Comparison of ENCODE assay signal across 12 mouse cellular contexts in the genomic region with DNA sequence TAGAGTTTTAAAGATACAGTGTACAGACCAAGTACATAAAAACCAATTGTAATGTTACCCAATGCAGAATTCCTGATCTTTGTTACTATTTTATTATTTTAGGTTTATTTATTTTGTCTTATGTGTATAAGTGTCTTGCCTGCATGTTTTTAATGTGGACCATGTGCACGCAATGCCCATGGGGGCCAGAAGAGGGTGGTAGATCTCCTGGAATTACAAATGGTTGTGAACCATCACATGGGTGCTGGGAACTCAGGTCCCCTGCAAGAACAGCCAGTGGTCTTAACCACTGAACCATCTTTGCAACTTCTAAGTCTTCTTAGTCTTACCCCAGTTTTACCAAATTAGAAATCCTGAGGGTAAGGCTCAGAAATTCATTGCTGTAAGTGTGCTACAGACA. TPM values are rescaled to one million over a fixed set of nuclear protein-coding genes. Genes with fewer than 3 reads are reported as not detected.
DNase-seq lines count a peak whose midpoint lies in the region; ATAC-seq and TF ChIP-seq lines count a peak whose summit lies in the region.
"Had no signal": no experiment of that assay in that cellular context is flagged by ENCODE, and none has a peak within 500 bp of the region (broad histone marks: within the 10 kb centered on the region; RNA-seq: fewer than 3 reads in every experiment).

No protein-coding gene starts in this region.

- no peak overlapping the region for H3K4me2 ChIP-seq in midbrain, postnatal 0 days (ENCODE audit: low read depth, low read length, poor library complexity, severe bottlenecking)
- no peak overlapping the region for H3K4me2 ChIP-seq in midbrain, embryonic 13.5 days (replicated peaks)
- H3K4me2 ChIP-seq: heart, embryonic 11.5 days had no signal

- no peak overlapping the region for H3K27ac ChIP-seq in gastrocnemius, adult 2 months
- no peak overlapping the region for H3K27ac ChIP-seq in midbrain, postnatal 0 days (ENCODE audit: low read depth, low read length)
- H3K27ac ChIP-seq in midbrain, embryonic 13.5 days: no peak overlapping the region
- H3K27ac ChIP-seq in small intestine, adult 2 months (ENCODE audit: insufficient read depth, low read depth, low read length): no peak overlapping the region

- H3K9ac ChIP-seq in midbrain, postnatal 0 days (replicated peaks; ENCODE audit: low read length, poor library complexity, severe bottlenecking): no peak overlapping the region
- no peak overlapping the region for H3K9ac ChIP-seq in midbrain, embryonic 13.5 days (replicated peaks)

- H3K36me3 ChIP-seq in midbrain, postnatal 0 days (ENCODE audit: insufficient read depth, low read length): peaks cover 3% of the 10 kb centered on the region
- peaks cover 6% of the 10 kb centered on the region; the same call in 1 of the 2 replicates for H3K36me3 ChIP-seq in midbrain, embryonic 13.5 days
- H3K36me3 ChIP-seq in small intestine, adult 2 months (ENCODE audit: control insufficient read depth, insufficient read depth, low read length): peaks cover 1% of the 10 kb centered on the region; the same call in 1 of the 2 replicates

- TF ChIP-seq CTCF in gastrocnemius, adult 2 months (IDR thresholded peaks at IDR 0.05): peak; percentile 24; the same call in 1 of the 2 replicates
- peak; percentile 9; the same call in 1 of the 2 replicates for TF ChIP-seq CTCF in midbrain, postnatal 0 days (IDR thresholded peaks at IDR 0.05)
- TF ChIP-seq CTCF in small intestine, adult 2 months (IDR thresholded peaks at IDR 0.05; ENCODE audit: extremely low read depth, insufficient read length, insufficient replicate concordance, low read depth, low read length): peak; percentile 17; the same call in 1 of the 2 replicates

- no peak for ATAC-seq in midbrain, postnatal 0 days (ENCODE audit: low FRiP score)
- no peak for ATAC-seq in midbrain, embryonic 13.5 days

- no peaks in the 10 kb centered on the region for H3K9me3 ChIP-seq in midbrain, postnatal 0 days (ENCODE audit: low read length)
- no peaks in the 10 kb centered on the region for H3K9me3 ChIP-seq in midbrain, embryonic 13.5 days

- H3K4me1 ChIP-seq in midbrain, postnatal 0 days (ENCODE audit: insufficient read depth, low read length): no peaks in the 10 kb centered on the region
- H3K4me1 ChIP-seq in midbrain, embryonic 13.5 days (replicated peaks): no peaks in the 10 kb centered on the region
- H3K4me1 ChIP-seq in small intestine, adult 2 months (ENCODE audit: control insufficient read depth, insufficient read depth, insufficient read length, low read length): no peaks in the 10 kb centered on the region

- TF ChIP-seq POLR2A in small intestine, adult 2 months (IDR thresholded peaks at IDR 0.05; ENCODE audit: low read depth, low read length): no peak

- 98% methylated on average over 1 of the region's 1 CpGs for WGBS in midbrain, postnatal 0 days
- WGBS in midbrain, embryonic 13.5 days: 96% methylated on average over 1 of the region's 1 CpGs
- 97% methylated on average over 1 of the region's 1 CpGs for WGBS in small intestine, adult 2 months

- no peaks in the 10 kb centered on the region for H3K27me3 ChIP-seq in midbrain, postnatal 0 days (ENCODE audit: insufficient read depth, low read length)
- no peaks in the 10 kb centered on the region for H3K27me3 ChIP-seq in midbrain, embryonic 13.5 days
- H3K27me3 ChIP-seq in small intestine, adult 2 months (ENCODE audit: control insufficient read depth, insufficient read depth, low read length): no peaks in the 10 kb centered on the region

- no peak overlapping the region for H3K4me3 ChIP-seq in gastrocnemius, adult 2 months
- H3K4me3 ChIP-seq in midbrain, postnatal 0 days (ENCODE audit: low read depth, low read length): no peak overlapping the region
- H3K4me3 ChIP-seq in midbrain, embryonic 13.5 days (replicated peaks): no peak overlapping the region
- H3K4me3 ChIP-seq in small intestine, adult 2 months (ENCODE audit: low read depth, low read length): no peak overlapping the region
- H3K4me3 ChIP-seq: erythroblast, embryonic 14.5 days had no signal

- no peak for DNase-seq in gastrocnemius, adult 2 months
- DNase-seq in gastrocnemius, postnatal 10 days: no peak
- DNase-seq in midbrain, postnatal 0 days (ENCODE audit: low spot score): no peak
- DNase-seq in R1 (ENCODE audit: low read depth, low spot score): peak; percentile 73
- DNase-seq in left cerebral cortex, postnatal 4 days: no peak
- DNase-seq in kidney, postnatal 14 days: no peak

- intact Hi-C loops in gastrocnemius, adult 2 months (cut with DNase I): no loop called here
- intact Hi-C loops in left cerebral cortex, postnatal 4 days (cut with DNase I): no loop called here

RNA-seq across cellular contexts. Expression of a gene that starts 8.4 kb away (rescaled TPM):
- 1 to 10 TPM; 3.0 to 3.3 TPM for total RNA-seq in gastrocnemius, adult 2 months (2021)
- 1 to 10 TPM; 2.8 to 4.0 TPM for total RNA-seq in gastrocnemius, postnatal 10 days (2021)
- 20.9 and 21.5 TPM in 2 replicates for total RNA-seq in midbrain, postnatal 0 days (2014; rRNA removed)
- polyA plus RNA-seq in midbrain, postnatal 0 days (2015; fragmentation: Nextera tagmentation; extraction: Ambion mirVana): 14.3 and 14.5 TPM in 2 replicates
- polyA plus RNA-seq in midbrain, embryonic 13.5 days (2015; fragmentation: Nextera tagmentation; extraction: Ambion mirVana): 8.7 and 10.2 TPM in 2 replicates
- polyA plus RNA-seq in small intestine, adult 2 months (2012; rRNA removed): 2.3 and 5.1 TPM in 2 replicates
- 10 to 100 TPM; 17.9 to 19.0 TPM for total RNA-seq in left cerebral cortex, postnatal 4 days (2021)

RNA-seq across cellular contexts. Expression of a gene that starts 14.7 kb away (rescaled TPM):
- total RNA-seq in gastrocnemius, adult 2 months (2021): 10 to 100 TPM; 28.5 to 29.9 TPM
- 10 to 100 TPM; 20.0 to 22.0 TPM for total RNA-seq in gastrocnemius, postnatal 10 days (2021)
- total RNA-seq in midbrain, postnatal 0 days (2014; rRNA removed): 31.0 and 34.0 TPM in 2 replicates
- polyA plus RNA-seq in midbrain, postnatal 0 days (2015; fragmentation: Nextera tagmentation; extraction: Ambion mirVana): 24.5 and 28.0 TPM in 2 replicates
- 34.6 and 38.6 TPM in 2 replicates for polyA plus RNA-seq in midbrain, embryonic 13.5 days (2015; fragmentation: Nextera tagmentation; extraction: Ambion mirVana)
- polyA plus RNA-seq in small intestine, adult 2 months (2012; rRNA removed): 6.1 and 12.1 TPM in 2 replicates
- 10 to 100 TPM; 47.6 to 51.2 TPM for total RNA-seq in left cerebral cortex, postnatal 4 days (2021)

RNA-seq across cellular contexts. Expression of a gene that starts 23.0 kb away (rescaled TPM):
- 10 to 100 TPM; 20.9 to 21.1 TPM for total RNA-seq in gastrocnemius, adult 2 months (2021)
- total RNA-seq in gastrocnemius, postnatal 10 days (2021): 10 to 100 TPM; 17.3 to 19.9 TPM
- 51.9 and 65.7 TPM in 2 replicates for total RNA-seq in midbrain, postnatal 0 days (2014; rRNA removed)
- polyA plus RNA-seq in midbrain, postnatal 0 days (2015; fragmentation: Nextera tagmentation; extraction: Ambion mirVana): 77.8 and 79.7 TPM in 2 replicates
- 72.0 and 74.9 TPM in 2 replicates for polyA plus RNA-seq in midbrain, embryonic 13.5 days (2015; fragmentation: Nextera tagmentation; extraction: Ambion mirVana)
- polyA plus RNA-seq in small intestine, adult 2 months (2012; rRNA removed): 3.8 and 9.8 TPM in 2 replicates
- 10 to 100 TPM; 55.8 to 59.1 TPM for total RNA-seq in left cerebral cortex, postnatal 4 days (2021)

RNA-seq across cellular contexts. Expression of a gene that starts 51.6 kb away (rescaled TPM):
- total RNA-seq in gastrocnemius, adult 2 months (2021): not detected
- total RNA-seq in gastrocnemius, postnatal 10 days (2021): 1 to 10 TPM in 1 of 2 experiments, not detected in 1; 1.2 TPM
- not detected in 2 replicates for total RNA-seq in midbrain, postnatal 0 days (2014; rRNA removed)
- 0.12 TPM in 1 of 2 replicates, not detected in the other for polyA plus RNA-seq in midbrain, postnatal 0 days (2015; fragmentation: Nextera tagmentation; extraction: Ambion mirVana)
- polyA plus RNA-seq in midbrain, embryonic 13.5 days (2015; fragmentation: Nextera tagmentation; extraction: Ambion mirVana): 0.98 and 1.1 TPM in 2 replicates
- polyA plus RNA-seq in small intestine, adult 2 months (2012; rRNA removed): 0.15 and 0.38 TPM in 2 replicates
- total RNA-seq in left cerebral cortex, postnatal 4 days (2021): not detected
- total RNA-seq: layer of hippocampus, postnatal 14 days had no signal
- polyA plus RNA-seq: cortical plate, adult 2 months had no signal
